Mouse (Mus musculus) NIH3T3 (cell line): Measurements from ENCODE around the gene Strn4.

Experiments
- DNase-seq: peaks from one replicate; pipeline ENCODE4 v3.0.0-alpha.2; 2012; ENCODE audit warnings: low read depth

Strn4 gene

GRCm38 (mm10) chr7:16876006-16876405 is 60.3 kb downstream of the Strn4 start:
- DNase-seq: peak; percentile 28

GRCm38 (mm10) chr7:16876608-16877007 is 60.9 kb downstream of the Strn4 start:
- DNase-seq: peak; percentile 77

GRCm38 (mm10) chr7:16877717-16878116 is 62.0 kb downstream of the Strn4 start:
- peak; percentile 35 for DNase-seq

- DNase-seq: peak; percentile 76
These were observed 64.3 kb downstream of the Strn4 start for GRCm38 (mm10) chr7:16879796-16880547.

- no peak for DNase-seq
These were observed 64.9 kb downstream of the Strn4 start for GRCm38 (mm10) chr7:16880615-16881014.

GRCm38 (mm10) chr7:16883162-16883561 is 67.5 kb downstream of the Strn4 start:
- no peak for DNase-seq

- no peak for DNase-seq
These were observed 68.6 kb downstream of the Strn4 start for GRCm38 (mm10) chr7:16884334-16884733.

GRCm38 (mm10) chr7:16885271-16885776 is 69.6 kb downstream of the Strn4 start:
- no peak for DNase-seq

- no peak for DNase-seq
These were observed 70.2 kb downstream of the Strn4 start for GRCm38 (mm10) chr7:16885905-16886304.
